Mouse (Mus musculus) adrenal gland, postnatal 4 days (tissue): ENCODE data around the gene Nosip. TPM values are rescaled to one million over a fixed set of nuclear protein-coding genes. Genes with fewer than 3 reads are reported as not detected.
"Not testable (repeated sequence)": the region's sequence is repeated elsewhere in the genome, so short reads cannot be mapped to it uniquely, and the experiment has no call there.

ENCODE experiments used
- DNase-seq, 2 experiments: peaks; one replicate each; pipeline ENCODE4 v3.0.0; 2021 to 2022; ENCODE audit warnings: low spot score in 2 of 2, mixed read lengths in 2 of 2
- total RNA-seq, 2 experiments: library from RNA; stranded (reverse); gene quantifications; 2 replicates each; pipeline ENCODE4 v1.2.3; 2021

The Nosip gene
- total RNA-seq, 2 experiments from 2014 or later, result 61.1 to 71.2 TPM

DNA sequence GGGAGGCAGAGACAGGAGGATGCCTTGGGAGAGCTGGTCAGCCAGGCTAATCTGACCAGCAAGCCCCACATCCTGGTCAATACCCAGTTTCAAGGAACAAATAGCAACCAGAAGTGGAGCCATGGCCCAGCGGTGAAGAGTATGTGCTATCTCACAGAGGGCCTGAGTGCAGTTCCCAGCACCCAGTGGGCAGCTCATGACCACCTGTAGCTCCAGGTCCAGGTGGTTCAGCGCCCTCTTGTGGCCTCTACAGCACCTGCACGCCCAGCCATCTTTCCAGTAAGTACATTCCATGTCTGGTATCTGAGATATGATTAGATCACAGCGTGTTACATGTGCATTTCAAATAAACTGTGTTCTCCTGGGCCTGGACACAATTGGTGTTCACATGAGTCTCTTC is 23.9 kb downstream of the Nosip start:
- DNase-seq, result no peak

- DNase-seq, result no peak
Measured at GRCm38 (mm10) chr7:45088597-45088996, 26.4 kb downstream of the Nosip start.

DNA sequence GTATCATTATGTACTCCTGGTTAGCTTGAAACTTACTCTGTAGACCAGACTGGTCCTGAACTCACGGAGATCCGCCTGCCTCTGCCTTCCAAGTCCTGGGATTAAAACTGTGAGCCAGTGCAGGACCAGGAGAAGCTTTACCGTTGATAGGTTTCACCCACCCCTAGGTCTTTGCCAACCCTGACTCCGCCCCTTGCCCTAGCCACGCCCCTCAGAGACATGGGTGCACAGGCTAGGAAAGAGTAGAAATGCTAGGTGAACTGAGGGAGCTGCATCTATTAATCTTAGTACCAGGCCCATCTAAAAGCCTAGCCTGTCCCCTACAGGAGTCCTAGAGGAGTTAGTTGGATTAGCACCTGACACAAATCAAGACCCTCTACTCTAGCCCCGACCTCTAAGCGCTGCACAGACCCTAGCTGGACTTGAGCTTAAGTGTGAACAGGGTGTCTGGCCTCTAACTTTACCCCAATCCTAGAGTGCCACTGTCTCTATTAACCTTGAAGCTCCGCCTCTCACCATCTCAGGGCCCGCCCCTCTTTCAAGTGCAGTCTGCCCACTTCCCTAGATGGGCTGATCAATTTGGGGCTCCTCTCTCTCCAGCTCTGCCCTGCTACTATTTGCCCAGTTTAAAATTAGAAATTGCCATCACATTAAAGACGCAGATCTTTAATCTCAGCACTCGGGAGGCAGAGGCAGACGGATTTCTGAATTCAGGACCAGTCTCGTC is 28.2 kb downstream of the Nosip start:
- DNase-seq, result no peak

- no peak for DNase-seq
Measured at GRCm38 (mm10) chr7:45091001-45091990, 29.1 kb downstream of the Nosip start.

DNA sequence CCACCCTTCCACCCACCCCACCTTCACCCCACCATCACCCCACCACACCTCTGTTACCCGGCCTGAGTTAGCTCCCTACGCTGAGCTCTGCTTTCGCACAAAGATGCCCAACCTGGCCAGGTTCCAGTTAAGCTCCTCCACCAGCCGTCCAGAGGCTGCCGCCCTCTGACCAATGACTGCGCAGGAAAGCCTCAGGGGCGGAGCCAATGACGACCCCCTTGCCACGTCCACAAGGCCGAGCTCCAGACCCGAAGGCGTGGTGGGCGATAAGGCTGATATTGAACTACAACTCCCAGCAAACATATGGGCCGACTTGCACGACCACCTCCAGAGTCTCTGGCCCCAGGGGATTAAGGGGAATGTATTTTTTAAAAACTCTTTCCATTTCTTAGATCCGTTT is 29.8 kb downstream of the Nosip start, which contains the start of gene Rcn3:
Gene Rcn3, minus strand, starts transcription at position 174 of the 400 bp plus-strand sequence.
- peak; percentile 60 to 66 for DNase-seq

GRCm38 (mm10) chr7:45092828-45093515 is 30.7 kb downstream of the Nosip start:
- no peak for DNase-seq

DNA sequence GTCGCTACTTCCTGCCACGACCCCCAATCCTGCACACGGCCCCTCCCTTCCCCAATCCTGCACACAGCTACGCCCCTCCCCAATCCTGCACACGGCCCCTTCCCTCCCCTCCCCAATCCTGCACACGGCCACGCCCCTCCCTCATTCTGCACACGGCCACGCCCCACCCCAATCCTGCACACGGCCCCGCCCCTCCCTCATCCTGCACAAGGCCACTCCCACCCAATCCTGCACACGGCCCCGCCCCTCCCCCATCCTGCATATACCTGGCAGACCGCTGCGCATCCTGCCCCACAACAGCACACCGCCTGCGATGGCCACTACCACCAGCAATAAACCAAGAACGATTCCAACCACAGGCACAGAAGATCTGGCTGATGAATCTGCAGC is 31.3 kb downstream of the Nosip start:
- DNase-seq, result no peak

DNA sequence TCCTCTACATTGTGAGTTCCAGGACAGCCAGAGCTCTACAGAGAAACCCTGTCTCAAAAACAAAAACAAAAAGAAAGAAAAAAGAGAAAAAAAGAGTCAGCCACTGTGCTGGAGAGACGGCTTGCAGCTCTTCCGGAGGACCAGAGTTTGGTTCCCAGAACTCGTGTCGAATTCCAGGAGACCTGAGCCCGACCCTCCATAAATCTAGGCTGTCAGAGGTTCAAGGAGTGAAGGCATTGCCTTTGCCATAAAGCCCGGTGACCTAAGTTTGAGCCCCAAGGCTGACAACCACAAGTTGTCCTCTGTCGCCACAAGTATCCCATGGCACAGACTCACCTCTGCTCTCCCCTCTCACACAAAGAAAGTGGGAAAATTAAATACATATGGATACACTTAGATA is 31.9 kb downstream of the Nosip start:
- no peak for DNase-seq

DNA sequence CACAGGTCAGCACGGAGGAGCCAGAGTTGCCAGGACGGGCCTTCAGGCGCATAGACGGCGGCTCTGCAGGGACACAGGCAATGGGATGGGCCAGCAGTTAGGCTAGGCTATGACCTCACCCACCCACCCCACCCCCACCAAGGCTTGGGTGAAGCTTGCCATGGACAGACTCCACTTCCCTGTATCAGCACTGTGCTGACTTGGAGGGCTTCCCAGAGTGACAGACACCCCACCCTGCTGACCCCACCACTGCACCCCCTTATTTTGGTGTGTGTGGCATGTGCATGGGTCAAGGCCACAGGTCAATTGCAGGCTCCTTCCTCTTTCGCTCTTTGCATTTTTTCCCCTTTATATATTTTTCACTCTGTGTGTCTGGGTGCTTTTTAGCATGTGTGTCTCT is 33.1 kb downstream of the Nosip start:
- no peak for DNase-seq

DNA sequence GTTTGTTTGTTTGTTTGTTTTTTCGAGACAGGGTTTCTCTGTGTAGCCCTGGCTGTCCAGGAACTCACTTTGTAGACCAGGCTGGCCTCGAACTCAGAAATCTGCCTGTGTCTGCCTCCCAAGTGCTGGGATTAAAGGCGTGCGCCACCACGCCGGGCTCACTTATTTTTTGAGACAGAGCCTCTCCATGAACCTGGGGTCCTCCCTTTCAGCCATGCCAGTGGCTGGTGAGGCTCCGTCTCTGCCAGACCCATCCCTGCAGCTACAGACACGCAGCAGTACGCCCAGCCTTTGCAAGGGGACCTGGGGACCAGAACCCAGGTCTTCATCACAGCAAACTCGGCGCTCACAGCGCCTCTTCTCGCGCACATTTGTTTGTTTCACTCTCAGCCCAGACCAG is 33.7 kb downstream of the Nosip start:
- not testable (repeated sequence) for DNase-seq

DNA sequence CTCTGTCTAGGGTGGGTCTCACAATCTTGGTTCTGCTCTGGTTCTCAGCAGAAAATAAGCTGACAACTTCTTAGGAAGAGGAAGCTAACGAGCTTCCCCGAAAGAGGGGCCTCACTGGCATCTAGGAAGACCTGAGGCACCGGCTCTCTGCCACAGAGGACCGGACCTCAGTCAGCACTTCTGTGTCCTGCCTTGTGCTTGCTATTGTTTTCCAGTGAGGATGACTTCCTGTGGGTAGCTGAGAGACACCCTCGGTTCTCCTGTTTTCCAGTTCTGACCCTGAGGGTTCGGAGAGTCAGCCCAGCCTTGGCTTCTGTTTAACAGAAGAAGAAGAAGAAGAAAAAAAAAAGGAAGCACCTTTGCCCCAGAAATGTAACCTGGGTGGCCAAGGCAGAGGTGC is 35.2 kb downstream of the Nosip start:
- DNase-seq, result no peak

GRCm38 (mm10) chr7:45098541-45099240 is 36.5 kb downstream of the Nosip start:
- DNase-seq, result no peak

- DNase-seq, result no peak
Measured at GRCm38 (mm10) chr7:45100046-45100445, 37.8 kb downstream of the Nosip start.

DNA sequence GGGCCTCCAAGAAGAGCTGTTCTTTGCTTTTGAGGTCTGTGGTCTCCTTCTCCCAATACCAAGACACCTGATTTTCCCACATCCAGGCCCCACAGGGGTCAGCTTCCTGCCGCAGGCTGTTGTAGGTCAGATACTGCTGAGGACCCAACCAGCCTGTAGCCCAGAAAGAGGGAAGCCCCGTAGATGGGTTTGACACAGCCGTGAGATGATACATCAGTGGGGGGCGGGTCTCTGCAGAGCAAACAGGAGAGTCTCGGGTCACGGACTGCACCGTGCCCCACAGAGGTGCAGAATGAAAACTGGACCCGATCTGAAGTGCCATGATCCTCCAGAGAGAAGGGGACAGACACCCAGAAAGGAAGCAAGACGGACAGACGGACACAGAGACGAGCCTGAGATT is 40.2 kb downstream of the Nosip start:
- DNase-seq, result no peak

GRCm38 (mm10) chr7:45102940-45103585 is 40.8 kb downstream of the Nosip start:
- DNase-seq, result no peak

DNA sequence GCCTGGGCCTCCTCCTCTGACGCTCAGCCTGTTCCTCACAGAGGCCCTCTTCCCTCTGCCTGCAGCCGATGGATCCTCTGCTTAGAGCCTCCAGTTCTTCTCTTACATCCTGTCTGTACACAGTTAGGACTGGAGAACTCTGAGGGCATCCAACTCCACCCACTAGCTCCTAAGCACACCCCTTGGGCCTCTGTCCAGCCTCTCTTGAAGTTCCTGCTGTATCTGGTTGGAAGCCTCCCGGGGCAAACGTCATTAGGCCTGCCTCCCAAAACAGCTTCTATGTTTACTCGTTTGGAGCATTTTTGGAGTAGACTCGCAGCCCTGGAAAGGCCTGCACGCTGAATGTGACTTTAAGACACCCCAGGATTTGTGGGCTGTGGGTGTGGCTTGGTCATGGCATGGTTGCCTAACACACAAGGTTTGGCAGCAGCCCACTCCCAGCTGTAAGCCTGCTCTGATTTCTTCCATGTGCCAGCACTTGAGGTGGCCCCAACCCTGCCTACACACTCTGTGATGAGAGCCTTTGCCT is 41.5 kb downstream of the Nosip start, which contains the start of gene Fcgrt:
Gene Fcgrt, minus strand, starts transcription at position 200 of the 529 bp plus-strand sequence.
- peak; percentile 47 to 72 for DNase-seq

GRCm38 (mm10) chr7:45104941-45105340 is 42.7 kb downstream of the Nosip start:
- DNase-seq, result no peak

GRCm38 (mm10) chr7:45105491-45105890 is 43.3 kb downstream of the Nosip start:
- DNase-seq, result no peak

GRCm38 (mm10) chr7:45106441-45106840 is 44.2 kb downstream of the Nosip start:
- DNase-seq, result no peak

GRCm38 (mm10) chr7:45107052-45107645 is 44.9 kb downstream of the Nosip start:
- DNase-seq, result no peak
